Mouse (Mus musculus): ENCODE measurements around the gene Clip2. TPM values are rescaled to one million over a fixed set of nuclear protein-coding genes. Genes with fewer than 3 reads are reported as not detected.
"Not testable (repeated sequence)": the region's sequence is repeated elsewhere in the genome, so short reads cannot be mapped to it uniquely, and the experiment has no call there.

Gene Clip2
- total RNA-seq, 2 experiments from 2014 or later: 16.7 to 17.7 TPM

- peak; percentile 80 to 81 for DNase-seq (ENCODE audit: low spot score in 2 of 2)
Measured at GRCm38 (mm10) chr5:134491712-134492417, 60.4 kb downstream of the Clip2 start.

GRCm38 (mm10) chr5:134491206-134491605 lies 61.0 kb downstream of the Clip2 start:
- DNase-seq (ENCODE audit: low spot score in 2 of 2): no peak

- DNase-seq (ENCODE audit: low spot score in 2 of 2): peak in 1 of 2 experiments; percentile 40
Measured at GRCm38 (mm10) chr5:134490465-134490864, 61.8 kb downstream of the Clip2 start.

- no peak for DNase-seq (ENCODE audit: low spot score in 2 of 2)
Measured at GRCm38 (mm10) chr5:134489583-134489982, 62.7 kb downstream of the Clip2 start.

GRCm38 (mm10) chr5:134488596-134488995 lies 63.6 kb downstream of the Clip2 start:
- no peak for DNase-seq (ENCODE audit: low spot score in 2 of 2)

- DNase-seq (ENCODE audit: low spot score in 2 of 2): no peak
Measured at GRCm38 (mm10) chr5:134488042-134488441, 64.2 kb downstream of the Clip2 start.

GRCm38 (mm10) chr5:134485900-134486665 lies 66.2 kb downstream of the Clip2 start:
- DNase-seq (ENCODE audit: low spot score in 2 of 2): peak; percentile 57 to 67

GRCm38 (mm10) chr5:134485183-134485730 lies 67.0 kb downstream of the Clip2 start:
- DNase-seq (ENCODE audit: low spot score in 2 of 2): no peak

GRCm38 (mm10) chr5:134483291-134483690 lies 68.9 kb downstream of the Clip2 start:
- no peak for DNase-seq (ENCODE audit: low spot score in 2 of 2)

GRCm38 (mm10) chr5:134482331-134482730 lies 69.9 kb downstream of the Clip2 start:
- DNase-seq (ENCODE audit: low spot score in 2 of 2): no peak

GRCm38 (mm10) chr5:134478886-134479285 lies 73.3 kb downstream of the Clip2 start:
- not testable (repeated sequence) for DNase-seq (ENCODE audit: low spot score in 2 of 2)

GRCm38 (mm10) chr5:134475686-134476085 lies 76.5 kb downstream of the Clip2 start:
- not testable (repeated sequence) for DNase-seq (ENCODE audit: low spot score in 2 of 2)

GRCm38 (mm10) chr5:134475006-134475605 lies 77.1 kb downstream of the Clip2 start:
- no peak for DNase-seq (ENCODE audit: low spot score in 2 of 2)

- DNase-seq (ENCODE audit: low spot score in 2 of 2): no peak
Measured at GRCm38 (mm10) chr5:134473902-134474301, 78.3 kb downstream of the Clip2 start.

- DNase-seq (ENCODE audit: low spot score in 2 of 2): no peak
Measured at GRCm38 (mm10) chr5:134470538-134471169, 81.6 kb downstream of the Clip2 start.

GRCm38 (mm10) chr5:134469559-134470150 lies 82.6 kb downstream of the Clip2 start:
- DNase-seq (ENCODE audit: low spot score in 2 of 2): peak in 1 of 2 experiments; percentile 12

GRCm38 (mm10) chr5:134468158-134468765 lies 84.0 kb downstream of the Clip2 start:
- DNase-seq (ENCODE audit: low spot score in 2 of 2): no peak

GRCm38 (mm10) chr5:134467030-134467549 lies 85.1 kb downstream of the Clip2 start:
- DNase-seq (ENCODE audit: low spot score in 2 of 2): no peak

GRCm38 (mm10) chr5:134466296-134467029 lies 85.8 kb downstream of the Clip2 start:
- no peak for DNase-seq (ENCODE audit: low spot score in 2 of 2)
